Mouse (Mus musculus): Measurements from ENCODE around the gene Cyp2c23. TPM values are rescaled to one million over a fixed set of nuclear protein-coding genes. Genes with fewer than 3 reads are reported as not detected.

The Cyp2c23 gene
- total and polyA plus RNA-seq, 3 experiments, result not detected

- no peak overlapping the region for H3K27ac ChIP-seq
- no peak for DNase-seq
- H3K79me2 ChIP-seq (replicated peaks; ENCODE audit: control insufficient read depth, insufficient read depth, low read length), result no peaks in the 10 kb centered on the region
- H3K4me1 ChIP-seq (ENCODE audit: control insufficient read depth, insufficient read depth, low read length), result no peaks in the 10 kb centered on the region
- H3K27me3 ChIP-seq (ENCODE audit: control insufficient read depth, insufficient read depth, low read length), result no peaks in the 10 kb centered on the region
- H3K9ac ChIP-seq (ENCODE audit: low read depth, low read length), result no peak overlapping the region
- TF ChIP-seq POLR2A (IDR thresholded peaks at IDR 0.05; ENCODE audit: insufficient read depth, low read depth, low read length) (no peak), CTCF (IDR thresholded peaks at IDR 0.05) (no peak), EP300 (IDR thresholded peaks at IDR 0.05; ENCODE audit: insufficient read depth, low read depth, low read length) (no peak)
- H3K36me3 ChIP-seq (ENCODE audit: control insufficient read depth, insufficient read depth, low read length), result no peaks in the 10 kb centered on the region
- 94% methylated on average over 5 of the region's 5 CpGs for WGBS
- no peak overlapping the region for H3K4me3 ChIP-seq
- intact Hi-C loops (cut with DNase I), result no loop called here
These were observed 4.4 kb upstream of the Cyp2c23 start for GRCm38 (mm10) chr19:44033396-44033795.

- no peaks in the 10 kb centered on the region for H3K79me2 ChIP-seq (replicated peaks; ENCODE audit: control insufficient read depth, insufficient read depth, low read length)
- no peaks in the 10 kb centered on the region for H3K36me3 ChIP-seq (ENCODE audit: control insufficient read depth, insufficient read depth, low read length)
- no peaks in the 10 kb centered on the region for H3K27me3 ChIP-seq (ENCODE audit: control insufficient read depth, insufficient read depth, low read length)
- no peak overlapping the region for H3K27ac ChIP-seq
- no peak for TF ChIP-seq CTCF (IDR thresholded peaks at IDR 0.05)
- TF ChIP-seq EP300 (IDR thresholded peaks at IDR 0.05; ENCODE audit: insufficient read depth, low read depth, low read length), result no peak
- no peak for TF ChIP-seq POLR2A (IDR thresholded peaks at IDR 0.05; ENCODE audit: insufficient read depth, low read depth, low read length)
- 91% methylated on average over 11 of the region's 11 CpGs for WGBS
- intact Hi-C loops (cut with DNase I), result no loop called here
- no peak for DNase-seq
- no peaks in the 10 kb centered on the region for H3K4me1 ChIP-seq (ENCODE audit: control insufficient read depth, insufficient read depth, low read length)
- H3K9ac ChIP-seq (ENCODE audit: low read depth, low read length), result no peak overlapping the region
- no peak overlapping the region for H3K4me3 ChIP-seq
These were observed 3.2 kb upstream of the Cyp2c23 start for GRCm38 (mm10) chr19:44032046-44032744.

GRCm38 (mm10) chr19:44030024-44030423 is 1.0 kb upstream of the Cyp2c23 start:
- DNase-seq, result no peak
- Histone ChIP-seq H3K36me3 (ENCODE audit: control insufficient read depth, insufficient read depth, low read length) (no peaks in the 10 kb centered on the region), H3K4me3 (no peak overlapping the region), H3K9ac (ENCODE audit: low read depth, low read length) (no peak overlapping the region), H3K4me1 (ENCODE audit: control insufficient read depth, insufficient read depth, low read length) (no peaks in the 10 kb centered on the region), H3K27me3 (ENCODE audit: control insufficient read depth, insufficient read depth, low read length) (no peaks in the 10 kb centered on the region), H3K27ac (no peak overlapping the region), H3K79me2 (replicated peaks; ENCODE audit: control insufficient read depth, insufficient read depth, low read length) (no peaks in the 10 kb centered on the region)
- TF ChIP-seq EP300 (IDR thresholded peaks at IDR 0.05; ENCODE audit: insufficient read depth, low read depth, low read length), result no peak
- TF ChIP-seq CTCF (IDR thresholded peaks at IDR 0.05), result no peak
- TF ChIP-seq POLR2A (IDR thresholded peaks at IDR 0.05; ENCODE audit: insufficient read depth, low read depth, low read length), result no peak
- intact Hi-C loops (cut with DNase I), result no loop called here
- 81% methylated on average over 5 of the region's 5 CpGs for WGBS

GRCm38 (mm10) chr19:44026956-44027530 is 2.0 kb downstream of the Cyp2c23 start:
- H3K9ac ChIP-seq (ENCODE audit: low read depth, low read length), result no peak overlapping the region
- intact Hi-C loops (cut with DNase I), result no loop called here
- DNase-seq, result no peak
- no peaks in the 10 kb centered on the region for H3K36me3 ChIP-seq (ENCODE audit: control insufficient read depth, insufficient read depth, low read length)
- H3K4me1 ChIP-seq (ENCODE audit: control insufficient read depth, insufficient read depth, low read length), result no peaks in the 10 kb centered on the region
- 61% methylated on average over 8 of the region's 8 CpGs for WGBS
- TF ChIP-seq EP300 (IDR thresholded peaks at IDR 0.05; ENCODE audit: insufficient read depth, low read depth, low read length) (no peak), POLR2A (IDR thresholded peaks at IDR 0.05; ENCODE audit: insufficient read depth, low read depth, low read length) (no peak), CTCF (IDR thresholded peaks at IDR 0.05) (no peak)
- no peaks in the 10 kb centered on the region for H3K79me2 ChIP-seq (replicated peaks; ENCODE audit: control insufficient read depth, insufficient read depth, low read length)
- no peaks in the 10 kb centered on the region for H3K27me3 ChIP-seq (ENCODE audit: control insufficient read depth, insufficient read depth, low read length)
- H3K4me3 ChIP-seq, result no peak overlapping the region
- no peak overlapping the region for H3K27ac ChIP-seq

- Histone ChIP-seq H3K36me3 (ENCODE audit: control insufficient read depth, insufficient read depth, low read length) (no peaks in the 10 kb centered on the region), H3K4me3 (no peak overlapping the region), H3K27ac (no peak overlapping the region), H3K27me3 (ENCODE audit: control insufficient read depth, insufficient read depth, low read length) (no peaks in the 10 kb centered on the region), H3K4me1 (ENCODE audit: control insufficient read depth, insufficient read depth, low read length) (no peaks in the 10 kb centered on the region; the same call in 1 of the 2 replicates), H3K9ac (ENCODE audit: low read depth, low read length) (no peak overlapping the region), H3K79me2 (replicated peaks; ENCODE audit: control insufficient read depth, insufficient read depth, low read length) (no peaks in the 10 kb centered on the region)
- TF ChIP-seq POLR2A (IDR thresholded peaks at IDR 0.05; ENCODE audit: insufficient read depth, low read depth, low read length) (no peak), CTCF (IDR thresholded peaks at IDR 0.05) (no peak), EP300 (IDR thresholded peaks at IDR 0.05; ENCODE audit: insufficient read depth, low read depth, low read length) (no peak)
- intact Hi-C loops (cut with DNase I), result no loop called here
- 76% methylated on average over 13 of the region's 13 CpGs for WGBS
- no peak for DNase-seq
These were observed 4.0 kb downstream of the Cyp2c23 start for GRCm38 (mm10) chr19:44024921-44025585.

GRCm38 (mm10) chr19:44023066-44023465 is 5.9 kb downstream of the Cyp2c23 start:
- H3K27me3 ChIP-seq (ENCODE audit: control insufficient read depth, insufficient read depth, low read length), result no peaks in the 10 kb centered on the region
- no peaks in the 10 kb centered on the region for H3K79me2 ChIP-seq (replicated peaks; ENCODE audit: control insufficient read depth, insufficient read depth, low read length)
- no peak overlapping the region for H3K9ac ChIP-seq (ENCODE audit: low read depth, low read length)
- H3K4me1 ChIP-seq (ENCODE audit: control insufficient read depth, insufficient read depth, low read length), result no peaks in the 10 kb centered on the region; the same call in 1 of the 2 replicates
- 66% methylated on average over 5 of the region's 5 CpGs for WGBS
- H3K4me3 ChIP-seq, result no peak overlapping the region
- DNase-seq, result no peak
- TF ChIP-seq EP300 (IDR thresholded peaks at IDR 0.05; ENCODE audit: insufficient read depth, low read depth, low read length) (no peak), CTCF (IDR thresholded peaks at IDR 0.05) (no peak), POLR2A (IDR thresholded peaks at IDR 0.05; ENCODE audit: insufficient read depth, low read depth, low read length) (no peak)
- H3K27ac ChIP-seq, result no peak overlapping the region
- intact Hi-C loops (cut with DNase I), result no loop called here
- H3K36me3 ChIP-seq (ENCODE audit: control insufficient read depth, insufficient read depth, low read length), result no peaks in the 10 kb centered on the region

Measured in heart, adult 2 months (tissue).